Mouse (Mus musculus) ES-E14 (cell line): ENCODE measurements around the gene A3galt2.

Experiments
- CHD2 ChIP-seq: IDR thresholded peaks from 2 replicates; pipeline ENCODE4 v1.6.1; 2014; ENCODE audit warnings: mild to moderate bottlenecking, low read depth, low read length, inconsistent platforms
- HCFC1 ChIP-seq: IDR thresholded peaks from 2 replicates; pipeline ENCODE4 v1.6.1; 2012; ENCODE audit warnings: low read length, inconsistent platforms, borderline replicate concordance; ENCODE audit not compliant: insufficient read depth
- ZC3H11A ChIP-seq: IDR thresholded peaks from 2 replicates; pipeline ENCODE4 v1.6.1; 2012; ENCODE audit warnings: low read depth, mild to moderate bottlenecking, inconsistent platforms, low read length, borderline replicate concordance
- ZNF384 ChIP-seq: IDR thresholded peaks from 2 replicates; pipeline ENCODE4 v1.6.1; 2012; ENCODE audit warnings: low read depth, low read length, inconsistent platforms

DNA sequence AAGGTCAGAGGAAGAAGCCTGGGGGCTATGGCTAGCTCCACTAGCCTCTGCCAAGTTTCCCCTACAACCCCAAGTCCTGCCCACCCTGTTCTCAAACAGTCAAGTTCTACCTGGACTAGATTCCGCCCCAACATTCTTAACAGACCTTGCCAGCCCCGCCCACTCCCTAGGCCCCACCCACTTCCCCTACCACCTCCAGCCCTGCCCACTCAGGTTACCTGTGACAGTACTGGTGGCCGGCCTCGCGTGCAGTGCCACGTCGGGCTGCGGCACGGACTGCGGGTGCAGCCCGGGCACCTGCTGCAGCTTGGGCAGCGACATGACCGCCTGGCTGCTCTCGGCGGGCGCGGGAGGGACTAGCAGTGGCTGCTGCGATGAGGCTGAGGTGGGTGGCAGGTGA lies 34.5 kb downstream of the A3galt2 start:
- no peak for TF ChIP-seq CHD2
- no peak for TF ChIP-seq ZC3H11A
- no peak for TF ChIP-seq HCFC1
- no peak for TF ChIP-seq ZNF384
